ENCODE assay signal across 9 mouse cellular contexts in the genomic region with DNA sequence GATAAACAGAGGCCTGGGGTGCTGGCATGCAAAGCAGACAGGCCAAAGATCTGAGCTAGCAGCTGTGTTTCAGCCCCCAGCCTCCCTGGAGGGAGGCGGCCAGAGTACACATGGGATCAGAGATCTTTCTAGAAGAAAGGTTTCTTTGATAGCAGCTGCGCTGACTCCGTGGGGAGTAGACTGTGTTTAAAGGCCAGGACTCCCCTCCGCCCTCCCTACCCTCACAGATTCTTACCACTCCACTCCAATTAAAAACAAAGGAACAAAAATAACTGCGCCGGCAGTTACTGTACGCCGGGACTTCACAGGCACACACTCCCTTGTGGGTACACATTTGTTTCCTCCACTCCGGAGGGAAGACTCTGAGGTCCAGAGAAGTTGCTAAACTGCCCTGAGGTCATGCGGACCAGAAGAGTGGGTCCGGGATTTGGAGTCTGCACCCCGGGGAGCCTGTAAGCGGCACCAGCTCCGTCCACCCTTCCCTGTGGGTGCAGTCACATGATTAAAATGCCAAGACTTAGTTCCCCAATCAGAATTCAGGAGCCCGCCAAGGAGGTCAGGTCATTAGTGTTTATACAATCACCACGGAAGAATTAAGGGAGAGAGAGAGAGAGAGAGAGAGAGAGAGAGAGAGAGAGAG.
A peak's percentile ranks its signal among the peaks of the same experiment; 100 is the strongest.
DNase-seq lines count a peak whose midpoint lies in the region; ATAC-seq and TF ChIP-seq lines count a peak whose summit lies in the region.
"Had no signal": no experiment of that assay in that cellular context is flagged by ENCODE, and none has a peak within 500 bp of the region (broad histone marks: within the 10 kb centered on the region; RNA-seq: fewer than 3 reads in every experiment).

No protein-coding gene starts in this region.

- H3K27me3 ChIP-seq in forebrain, embryonic 13.5 days, result no peaks in the 10 kb centered on the region
- H3K27me3 ChIP-seq in hindbrain, embryonic 16.5 days (replicated peaks; ENCODE audit: control insufficient read depth, insufficient read depth, low read length), result no peaks in the 10 kb centered on the region
- peaks cover 6% of the 10 kb centered on the region; the same call in 1 of the 2 replicates for H3K27me3 ChIP-seq in liver, embryonic 15.5 days

- no peak overlapping the region for H3K27ac ChIP-seq in left cerebral cortex, adult 2 months
- H3K27ac ChIP-seq in forebrain, embryonic 13.5 days, result peak overlapping the region; percentile 88
- H3K27ac ChIP-seq in hindbrain, embryonic 16.5 days (ENCODE audit: low read depth, low read length), result 0 out of 2 replicates have a peak overlapping the region, but pooled peaks have one; percentile 37
- H3K27ac ChIP-seq in liver, embryonic 15.5 days (replicated peaks), result no peak overlapping the region
- peak overlapping the region; percentile 15; the same call in 1 of the 2 replicates for H3K27ac ChIP-seq in olfactory bulb, adult 2 months (ENCODE audit: insufficient read depth, low read depth, low read length)

- H3K36me3 ChIP-seq in forebrain, embryonic 13.5 days (ENCODE audit: poor library complexity, severe bottlenecking), result no peaks in the 10 kb centered on the region
- H3K36me3 ChIP-seq in hindbrain, embryonic 16.5 days (ENCODE audit: control insufficient read depth, insufficient read depth, low read length), result no peaks in the 10 kb centered on the region
- no peaks in the 10 kb centered on the region for H3K36me3 ChIP-seq in liver, embryonic 15.5 days (replicated peaks)
- H3K36me3 ChIP-seq: G1E had no signal

- intact Hi-C loops in left cerebral cortex, adult 2 months (cut with DNase I), result no loop called here

- ATAC-seq in forebrain, embryonic 13.5 days, result peak; percentile 31
- ATAC-seq in hindbrain, embryonic 16.5 days, result peak; percentile 41
- no peak for ATAC-seq in liver, embryonic 15.5 days (ENCODE audit: insufficient read depth)
- ATAC-seq in megakaryocyte, adult 5-6 weeks (ENCODE audit: poor library complexity, severe bottlenecking), result no peak

- no peak for TF ChIP-seq CTCF in left cerebral cortex, adult 2 months (IDR thresholded peaks at IDR 0.05)
- no peak for TF ChIP-seq CTCF in olfactory bulb, adult 2 months (IDR thresholded peaks at IDR 0.05; ENCODE audit: insufficient read depth, low read depth, low read length)

- H3K4me1 ChIP-seq in forebrain, embryonic 13.5 days, result peaks cover 58% of the 10 kb centered on the region
- peaks cover 23% of the 10 kb centered on the region for H3K4me1 ChIP-seq in hindbrain, embryonic 16.5 days (ENCODE audit: control insufficient read depth, insufficient read depth, low read depth, low read length)
- H3K4me1 ChIP-seq in liver, embryonic 15.5 days (replicated peaks), result 0 out of 2 replicates have a peak, but pooled peaks cover 3% of the 10 kb centered on the region
- peaks cover 14% of the 10 kb centered on the region for H3K4me1 ChIP-seq in olfactory bulb, adult 2 months (ENCODE audit: control insufficient read depth, insufficient read depth, low read length)

- H3K9me3 ChIP-seq in forebrain, embryonic 13.5 days (replicated peaks), result no peaks in the 10 kb centered on the region
- no peaks in the 10 kb centered on the region for H3K9me3 ChIP-seq in hindbrain, embryonic 16.5 days (ENCODE audit: control insufficient read depth, low read length)
- no peaks in the 10 kb centered on the region for H3K9me3 ChIP-seq in liver, embryonic 15.5 days (replicated peaks)

- WGBS in forebrain, embryonic 13.5 days, result under 1% methylated on average over 16 of the region's 16 CpGs
- 3% methylated on average over 16 of the region's 16 CpGs for WGBS in hindbrain, embryonic 16.5 days
- WGBS in liver, embryonic 15.5 days (ENCODE audit: insufficient replicate concordance), result 5% methylated on average over 16 of the region's 16 CpGs
- under 1% methylated on average over 16 of the region's 16 CpGs for WGBS in olfactory bulb, adult 2 months

- peak overlapping the region; percentile 32 for H3K4me3 ChIP-seq in left cerebral cortex, adult 2 months
- H3K4me3 ChIP-seq in forebrain, embryonic 13.5 days, result peak overlapping the region; percentile 21
- peak overlapping the region; percentile 24 for H3K4me3 ChIP-seq in hindbrain, embryonic 16.5 days (ENCODE audit: low read length)
- H3K4me3 ChIP-seq in liver, embryonic 15.5 days (replicated peaks), result peak overlapping the region; percentile 6; the same call in 1 of the 2 replicates
- peak overlapping the region; percentile 24; the same call in 1 of the 2 replicates for H3K4me3 ChIP-seq in olfactory bulb, adult 2 months (ENCODE audit: insufficient read depth, low read depth, low read length)

- H3K4me2 ChIP-seq in forebrain, embryonic 13.5 days, result peak overlapping the region; percentile 53
- H3K4me2 ChIP-seq in hindbrain, embryonic 16.5 days (ENCODE audit: low read length), result peak overlapping the region; percentile 58
- H3K4me2 ChIP-seq in liver, embryonic 15.5 days, result peak overlapping the region; percentile 50

- H3K9ac ChIP-seq in forebrain, embryonic 13.5 days, result peak overlapping the region; percentile 46
- H3K9ac ChIP-seq in hindbrain, embryonic 16.5 days (ENCODE audit: low read depth, low read length), result peak overlapping the region; percentile 31
- H3K9ac ChIP-seq in liver, embryonic 15.5 days, result no peak overlapping the region

- no peak for DNase-seq in left cerebral cortex, adult 2 months (ENCODE audit: extremely low spot score in 1 of 2, low spot score in 2 of 2)
- no peak for DNase-seq in left cerebral cortex, adult 18-20 months (ENCODE audit: low spot score in 2 of 2)
- DNase-seq in right cerebral cortex, postnatal 14 days, result no peak

- no peak for TF ChIP-seq POLR2A in olfactory bulb, adult 2 months (IDR thresholded peaks at IDR 0.05; ENCODE audit: insufficient read depth, low read depth, low read length)

Comparison
In these comparisons a context has a peak if more than half of its experiments do, and no peak if none do; other contexts are left out.
1. H3K27ac ChIP-seq: peak in forebrain, embryonic 13.5 days (single experiment), hindbrain, embryonic 16.5 days (single experiment) and olfactory bulb, adult 2 months (single experiment); none in left cerebral cortex, adult 2 months (single experiment) and liver, embryonic 15.5 days (single experiment).
2. ATAC-seq: peak in forebrain, embryonic 13.5 days (single experiment) and hindbrain, embryonic 16.5 days (single experiment); none in liver, embryonic 15.5 days (single experiment) and megakaryocyte, adult 5-6 weeks (single experiment).
3. Peak in every context shown above with its lines, with median percentiles within 50 percentile points of each other: H3K4me3 ChIP-seq and H3K4me2 ChIP-seq.